9 mouse cellular contexts compared by ENCODE assay signal in genomic region chr10:99241829-99242711, GRCm38 (mm10). TPM values are rescaled to one million over a fixed set of nuclear protein-coding genes. Genes with fewer than 3 reads are reported as not detected.
DNase-seq lines count a peak whose midpoint lies in the region; ATAC-seq and TF ChIP-seq lines count a peak whose summit lies in the region.
"Had no signal": no experiment of that assay in that cellular context is flagged by ENCODE, and none has a peak within 500 bp of the region (broad histone marks: within the 10 kb centered on the region; RNA-seq: fewer than 3 reads in every experiment).

No protein-coding gene starts in this region.

- DNase-seq in cerebellum, postnatal 10 days, result peak; percentile 30 to 36
- no peak for DNase-seq in cerebellum, adult 11 months
- DNase-seq in lung, adult 2 months, result no peak
- DNase-seq in urinary bladder, postnatal 10 days (ENCODE audit: low spot score), result no peak

- TF ChIP-seq POLR2A in lung, adult 2 months (IDR thresholded peaks at IDR 0.05; ENCODE audit: borderline replicate concordance, extremely low read depth, low read depth, low read length), result no peak

- H3K36me3 ChIP-seq in lung, embryonic 16.5 days (ENCODE audit: control insufficient read depth, insufficient read depth, low read length), result no peaks in the 10 kb centered on the region
- no peaks in the 10 kb centered on the region for H3K36me3 ChIP-seq in hindbrain, embryonic 12.5 days
- H3K36me3 ChIP-seq: hindbrain, embryonic 15.5 days had no signal

- no peaks in the 10 kb centered on the region for H3K27me3 ChIP-seq in lung, embryonic 16.5 days (ENCODE audit: control insufficient read depth, insufficient read depth, low read depth, low read length)
- H3K27me3 ChIP-seq in hindbrain, embryonic 12.5 days, result no peaks in the 10 kb centered on the region
- H3K27me3 ChIP-seq: hindbrain, embryonic 15.5 days had no signal

- TF ChIP-seq CTCF in lung, adult 2 months (IDR thresholded peaks at IDR 0.05; ENCODE audit: insufficient read depth, low read length), result no peak

- peak overlapping the region; percentile 36 for H3K4me2 ChIP-seq in lung, embryonic 16.5 days (ENCODE audit: low read depth, low read length)
- no peak overlapping the region for H3K4me2 ChIP-seq in hindbrain, embryonic 12.5 days (replicated peaks)
- H3K4me2 ChIP-seq: hindbrain, embryonic 15.5 days had no signal

- peak; percentile 58 for ATAC-seq in lung, embryonic 16.5 days (ENCODE audit: low read depth)
- peak; percentile 76 for ATAC-seq in inflammation-experienced regulatory T-cells, adult 6 months
- peak; percentile 62 for ATAC-seq in megakaryocyte-erythroid progenitor cell, adult 5-6 weeks (replicated peaks; ENCODE audit: low FRiP score, low TSS enrichment, poor library complexity, severe bottlenecking)
- ATAC-seq in hindbrain, embryonic 12.5 days (ENCODE audit: low FRiP score), result no peak

- peaks cover 32% of the 10 kb centered on the region for H3K4me1 ChIP-seq in lung, embryonic 16.5 days (replicated peaks; ENCODE audit: control insufficient read depth, insufficient read depth, low read length)
- no peaks in the 10 kb centered on the region; the same call in none of the 2 replicates for H3K4me1 ChIP-seq in lung, adult 2 months (ENCODE audit: control insufficient read depth, insufficient read depth, low read length)
- H3K4me1 ChIP-seq in hindbrain, embryonic 12.5 days, result 0 out of 2 replicates have a peak, but pooled peaks cover 7% of the 10 kb centered on the region
- H3K4me1 ChIP-seq: hindbrain, embryonic 15.5 days had no signal

- H3K4me3 ChIP-seq in lung, embryonic 16.5 days (ENCODE audit: low read length), result no peak overlapping the region; the same call in 1 of the 2 replicates
- no peak overlapping the region for H3K4me3 ChIP-seq in lung, adult 2 months (replicated peaks; ENCODE audit: extremely low read depth, low read depth, low read length)
- no peak overlapping the region for H3K4me3 ChIP-seq in hindbrain, embryonic 12.5 days
- H3K4me3 ChIP-seq: hindbrain, embryonic 15.5 days had no signal

- WGBS in lung, embryonic 16.5 days, result 16% methylated on average over 16 of the region's 16 CpGs
- 25% methylated on average over 16 of the region's 16 CpGs for WGBS in lung, adult 2 months
- WGBS in hindbrain, embryonic 12.5 days, result 76% methylated on average over 16 of the region's 16 CpGs

- peak overlapping the region; percentile 62 for H3K27ac ChIP-seq in lung, embryonic 16.5 days (ENCODE audit: low read length)
- H3K27ac ChIP-seq in hindbrain, embryonic 12.5 days, result no peak overlapping the region
- H3K27ac ChIP-seq: hindbrain, embryonic 15.5 days had no signal

- no peak overlapping the region for H3K9ac ChIP-seq in lung, embryonic 16.5 days (ENCODE audit: low read length)
- H3K9ac ChIP-seq in hindbrain, embryonic 12.5 days, result no peak overlapping the region
- H3K9ac ChIP-seq: hindbrain, embryonic 15.5 days had no signal

- no peaks in the 10 kb centered on the region for H3K9me3 ChIP-seq in lung, embryonic 16.5 days (ENCODE audit: control insufficient read depth, low read length)
- 0 out of 2 replicates have a peak, but pooled peaks cover 2% of the 10 kb centered on the region for H3K9me3 ChIP-seq in hindbrain, embryonic 12.5 days (replicated peaks)
- H3K9me3 ChIP-seq: hindbrain, embryonic 15.5 days had no signal

RNA-seq across cellular contexts. Expression of gene Dusp6, which starts 21.0 kb away (rescaled TPM):
- 79.3 and 80.3 TPM in 2 replicates for polyA plus RNA-seq in lung, embryonic 16.5 days (2015; fragmentation: Nextera tagmentation; extraction: Ambion mirVana)
- polyA plus RNA-seq in lung, adult 2 months (2012; rRNA removed), result 81.2 and 85.4 TPM in 2 replicates
- 10 to 100 TPM; 32.8 to 52.8 (median 41.2) TPM for polyA plus RNA-seq in inflammation-experienced regulatory T-cells, adult 6 months (2017; shearing (Covaris generic))
- total RNA-seq in megakaryocyte-erythroid progenitor cell, adult 5-6 weeks (2014; fragmentation: Nextera tagmentation), result 5.4 and 14.8 TPM in 2 replicates
- 20.6 and 20.9 TPM in 2 replicates for total RNA-seq in megakaryocyte-erythroid progenitor cell, adult 5-6 weeks (2017)
- polyA plus RNA-seq in hindbrain, embryonic 12.5 days (2016; fragmentation: Nextera tagmentation; extraction: Ambion mirVana), result 38.3 and 39.6 TPM in 2 replicates

Comparison
In these comparisons a context has a peak if more than half of its experiments do, and no peak if none do; other contexts are left out.
1. DNase-seq: peak in cerebellum, postnatal 10 days (2 of 2); none in cerebellum, adult 11 months (single experiment), lung, adult 2 months (single experiment) and urinary bladder, postnatal 10 days (single experiment).